Mouse (Mus musculus): ENCODE results near the gene Hsd3b4. TPM values are rescaled to one million over a fixed set of nuclear protein-coding genes. Genes with fewer than 3 reads are reported as not detected.
"Not testable (repeated sequence)": the region's sequence is repeated elsewhere in the genome, so short reads cannot be mapped to it uniquely, and the experiment has no call there.

Gene Hsd3b4
- not detected in 2 replicates for polyA plus RNA-seq (2015; fragmentation: Nextera tagmentation; extraction: Ambion mirVana)

DNA sequence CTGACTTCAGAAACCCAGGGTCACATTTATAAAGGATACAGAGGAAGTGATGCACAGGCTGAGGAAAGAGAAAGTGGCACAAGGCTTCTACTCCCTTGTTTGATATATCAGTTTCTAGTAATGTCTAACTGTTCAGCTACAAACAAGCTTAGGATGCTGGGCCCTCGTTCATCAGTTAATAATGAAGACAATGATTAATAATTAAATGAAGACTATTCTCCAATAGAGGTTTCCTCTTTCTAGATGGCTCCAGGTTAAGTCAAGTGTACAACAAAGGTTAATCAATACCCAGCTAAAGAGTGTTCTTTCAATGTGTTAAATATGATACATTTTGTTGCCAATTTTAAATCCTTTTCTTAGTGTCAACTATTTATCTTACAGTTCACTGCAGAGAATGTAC, at the start of gene Hsd3b4:
Gene Hsd3b4 (minus strand): TSS at position 101 of the 400 bp plus-strand sequence.
- H3K9ac ChIP-seq (replicated peaks); H3K4me2 ChIP-seq (replicated peaks); H3K9me3 ChIP-seq; H3K4me1 ChIP-seq (replicated peaks); H3K27me3 ChIP-seq; ATAC-seq; H3K4me3 ChIP-seq (replicated peaks); H3K27ac ChIP-seq; H3K36me3 ChIP-seq: not testable (repeated sequence)
- no CpG with 5 or more reads among the region's 1 CpGs for WGBS

DNA sequence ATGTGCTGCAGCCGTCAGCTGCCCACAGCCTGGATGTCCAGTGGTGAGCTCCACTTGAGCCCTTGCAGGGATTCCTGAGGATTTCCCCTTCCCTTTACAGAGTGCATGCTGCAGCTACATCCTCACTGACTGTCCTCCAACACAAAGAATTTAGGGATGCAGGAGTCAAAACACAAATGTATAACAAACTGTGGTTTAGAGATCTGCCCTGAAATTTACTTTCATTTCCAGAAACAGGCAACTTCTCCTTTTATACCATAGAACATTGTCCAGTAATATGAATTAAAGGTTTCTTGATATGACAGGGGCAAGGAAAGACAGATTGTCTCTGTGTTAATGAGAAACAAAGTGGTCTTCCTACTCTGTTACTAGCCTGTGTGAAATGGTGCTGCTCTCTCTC, 40.5 kb upstream of the Hsd3b4 start:
- not testable (repeated sequence) for H3K4me2 ChIP-seq (replicated peaks); H3K4me3 ChIP-seq (replicated peaks); H3K9ac ChIP-seq (replicated peaks); H3K9me3 ChIP-seq; H3K27me3 ChIP-seq; H3K4me1 ChIP-seq (replicated peaks); H3K36me3 ChIP-seq; H3K27ac ChIP-seq; ATAC-seq
- no CpG with 5 or more reads among the region's 1 CpGs for WGBS

DNA sequence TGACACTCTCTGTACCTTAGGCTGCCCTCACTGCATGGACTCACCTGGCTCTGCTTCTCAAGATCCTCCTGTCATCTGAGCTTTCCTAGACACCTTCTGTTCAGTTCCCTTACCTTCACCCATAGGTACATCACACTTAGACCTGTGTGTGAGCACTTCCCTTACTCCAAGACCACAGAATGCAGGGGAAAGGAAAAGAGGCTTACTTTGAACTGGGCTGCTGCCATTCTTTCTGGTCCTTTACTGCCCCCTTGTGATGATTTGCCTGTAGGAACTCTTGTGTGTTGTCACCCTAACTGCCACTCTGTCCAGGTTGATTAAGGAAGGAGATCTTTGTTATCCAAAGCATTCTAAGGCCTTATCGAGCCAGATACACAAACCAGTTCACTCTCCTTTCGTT, 39.9 kb upstream of the Hsd3b4 start:
- not testable (repeated sequence) for H3K4me3 ChIP-seq (replicated peaks); H3K36me3 ChIP-seq; H3K27me3 ChIP-seq; H3K9ac ChIP-seq (replicated peaks); H3K9me3 ChIP-seq; H3K27ac ChIP-seq; H3K4me2 ChIP-seq (replicated peaks); H3K4me1 ChIP-seq (replicated peaks)
- peak; percentile 43; the same call in 1 of the 2 replicates for ATAC-seq
- WGBS: no CpG with 5 or more reads among the region's 2 CpGs

DNA sequence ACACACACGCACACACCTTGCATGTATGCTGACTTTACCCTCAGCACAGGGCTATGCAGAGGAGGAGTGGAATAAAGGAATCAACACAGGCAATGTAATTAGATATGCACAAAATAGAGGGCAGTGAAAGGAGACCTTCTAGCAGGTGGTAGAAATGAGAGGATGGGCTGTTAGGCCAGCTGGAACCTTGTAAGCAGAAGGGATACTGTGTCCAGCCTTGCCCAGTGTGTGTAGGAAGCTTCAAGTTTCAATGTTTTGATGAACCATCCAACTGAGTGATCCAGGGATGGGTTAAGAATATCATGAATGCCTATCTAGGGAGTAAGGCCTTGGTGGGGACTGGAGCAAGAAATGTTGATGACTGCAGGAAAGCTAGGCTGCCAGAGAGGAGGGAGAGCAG, 38.2 kb upstream of the Hsd3b4 start:
- H3K36me3 ChIP-seq; H3K9ac ChIP-seq (replicated peaks); ATAC-seq; H3K4me2 ChIP-seq (replicated peaks); H3K4me1 ChIP-seq (replicated peaks); H3K9me3 ChIP-seq; H3K27ac ChIP-seq; H3K4me3 ChIP-seq (replicated peaks); H3K27me3 ChIP-seq: not testable (repeated sequence)
- 100% methylated on average over 1 of the region's 1 CpGs for WGBS

DNA sequence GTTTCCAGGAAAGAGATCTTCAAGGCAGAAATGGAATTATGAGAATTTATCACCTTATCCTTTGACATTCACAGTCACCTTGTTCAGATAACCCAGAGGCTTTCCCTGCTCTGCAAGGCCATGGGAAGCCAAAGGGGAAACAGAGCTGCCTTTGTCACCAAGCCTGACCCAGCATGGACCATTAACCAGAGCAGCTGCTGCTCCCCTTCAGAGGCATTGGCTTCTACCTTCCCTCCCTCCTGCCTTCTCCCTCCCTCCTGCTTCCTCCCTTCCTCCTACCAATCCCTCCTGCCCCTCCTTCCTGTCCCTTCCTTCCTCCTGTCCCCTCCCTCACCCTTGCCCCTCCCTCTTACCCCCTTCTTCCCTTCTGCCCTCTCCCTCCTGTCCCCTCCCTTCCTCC, 37.3 kb upstream of the Hsd3b4 start:
- H3K27me3 ChIP-seq; H3K4me3 ChIP-seq (replicated peaks); H3K4me2 ChIP-seq (replicated peaks); ATAC-seq; H3K9ac ChIP-seq (replicated peaks); H3K27ac ChIP-seq; H3K36me3 ChIP-seq; H3K4me1 ChIP-seq (replicated peaks); H3K9me3 ChIP-seq: not testable (repeated sequence)

DNA sequence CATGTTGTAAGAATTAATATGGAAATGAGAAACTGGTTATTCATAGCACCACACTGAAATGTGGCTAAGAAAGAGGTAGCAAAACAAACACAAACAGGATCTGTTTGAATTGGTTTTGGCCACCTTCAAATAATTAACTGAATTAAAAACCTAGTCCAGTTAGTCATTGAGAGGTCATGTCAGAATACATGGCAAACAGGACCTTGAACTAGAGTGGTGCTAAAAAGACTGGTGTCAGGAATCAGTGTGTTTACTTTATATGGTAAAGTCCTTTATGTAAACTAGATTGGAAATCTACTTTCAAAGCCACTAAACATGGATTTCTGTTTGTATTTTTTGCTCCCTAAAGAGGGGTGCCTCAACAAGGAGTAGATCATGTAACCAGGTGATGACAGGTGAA, 14.7 kb upstream of the Hsd3b4 start:
- not testable (repeated sequence) for H3K4me2 ChIP-seq (replicated peaks); H3K36me3 ChIP-seq; H3K4me1 ChIP-seq (replicated peaks); H3K27me3 ChIP-seq; H3K9ac ChIP-seq (replicated peaks); ATAC-seq; H3K4me3 ChIP-seq (replicated peaks); H3K9me3 ChIP-seq; H3K27ac ChIP-seq

DNA sequence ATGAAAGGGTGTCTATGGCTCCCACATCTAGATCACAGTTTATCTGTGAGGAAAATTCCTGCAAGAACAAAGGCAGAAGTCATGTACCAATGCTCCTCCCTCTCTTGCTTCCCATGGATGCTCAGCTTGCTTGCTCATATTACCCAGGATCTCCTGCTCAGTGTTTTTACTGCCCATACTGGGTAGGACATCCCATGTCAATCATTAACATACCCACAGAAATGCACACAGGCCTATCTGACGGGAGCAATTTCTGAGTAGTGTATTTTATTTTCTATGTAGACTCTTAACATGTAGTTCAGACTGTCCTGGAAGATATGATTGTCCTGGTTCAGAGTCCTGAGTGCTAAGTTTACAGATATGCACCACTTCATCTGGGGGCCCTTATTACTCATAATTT, 14.2 kb upstream of the Hsd3b4 start:
- WGBS: no CpG with 5 or more reads among the region's 1 CpGs
- H3K27me3 ChIP-seq, H3K27ac ChIP-seq: not testable (repeated sequence)

DNA sequence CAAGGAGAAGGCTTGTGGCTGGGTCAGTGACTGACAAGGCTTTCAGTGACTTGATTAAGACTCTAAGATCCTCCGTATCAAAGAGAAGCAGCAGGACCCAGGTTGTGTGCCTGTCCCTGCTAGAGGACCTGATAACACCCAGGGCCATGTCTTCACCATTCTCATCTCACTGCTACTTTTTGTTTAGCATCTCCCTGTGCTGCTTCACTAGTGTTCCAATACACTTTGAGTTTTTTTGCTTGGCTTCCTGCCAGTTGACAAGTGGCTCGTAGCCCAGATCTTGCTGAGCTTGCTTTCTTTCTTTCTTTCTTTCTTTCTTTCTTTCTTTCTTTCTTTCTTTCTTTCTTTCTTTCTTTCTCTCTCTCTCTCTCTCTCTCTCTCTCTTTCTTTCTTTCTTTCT, 12.5 kb upstream of the Hsd3b4 start:
- H3K36me3 ChIP-seq; ATAC-seq; H3K9ac ChIP-seq (replicated peaks); H3K27ac ChIP-seq; H3K4me2 ChIP-seq (replicated peaks); H3K4me1 ChIP-seq (replicated peaks); H3K27me3 ChIP-seq; H3K4me3 ChIP-seq (replicated peaks); H3K9me3 ChIP-seq: not testable (repeated sequence)
- 67% methylated on average over 1 of the region's 2 CpGs for WGBS

More for the DNA sequence above, 14.2 kb upstream of the Hsd3b4 start:
- H3K9me3 ChIP-seq; H3K4me2 ChIP-seq (replicated peaks); H3K4me3 ChIP-seq (replicated peaks); H3K36me3 ChIP-seq; H3K9ac ChIP-seq (replicated peaks); H3K4me1 ChIP-seq (replicated peaks); ATAC-seq: not testable (repeated sequence)

DNA sequence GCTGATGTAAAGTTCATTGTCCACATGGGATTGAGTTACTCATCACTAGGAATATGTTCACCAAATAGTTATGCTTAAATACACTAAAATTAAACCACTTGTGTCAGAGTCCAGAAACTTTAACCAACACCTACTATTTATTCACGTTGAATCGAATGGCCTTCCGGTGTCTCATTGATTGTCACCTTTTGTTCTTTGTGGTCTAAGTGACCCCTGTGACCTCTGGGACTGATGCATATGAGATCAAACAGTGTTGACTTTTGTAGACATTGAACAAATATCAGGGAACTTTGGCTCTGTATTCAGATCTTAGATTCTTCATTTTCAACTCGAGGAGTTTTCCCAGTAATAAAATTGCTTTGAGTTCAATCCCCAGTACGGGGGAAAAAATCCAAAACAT, 3.1 kb downstream of the Hsd3b4 start:
- not testable (repeated sequence) for H3K4me1 ChIP-seq (replicated peaks); H3K27me3 ChIP-seq; H3K9me3 ChIP-seq; H3K4me2 ChIP-seq (replicated peaks); H3K36me3 ChIP-seq; ATAC-seq; H3K27ac ChIP-seq; H3K4me3 ChIP-seq (replicated peaks); H3K9ac ChIP-seq (replicated peaks)
- WGBS: no CpG with 5 or more reads among the region's 5 CpGs

DNA sequence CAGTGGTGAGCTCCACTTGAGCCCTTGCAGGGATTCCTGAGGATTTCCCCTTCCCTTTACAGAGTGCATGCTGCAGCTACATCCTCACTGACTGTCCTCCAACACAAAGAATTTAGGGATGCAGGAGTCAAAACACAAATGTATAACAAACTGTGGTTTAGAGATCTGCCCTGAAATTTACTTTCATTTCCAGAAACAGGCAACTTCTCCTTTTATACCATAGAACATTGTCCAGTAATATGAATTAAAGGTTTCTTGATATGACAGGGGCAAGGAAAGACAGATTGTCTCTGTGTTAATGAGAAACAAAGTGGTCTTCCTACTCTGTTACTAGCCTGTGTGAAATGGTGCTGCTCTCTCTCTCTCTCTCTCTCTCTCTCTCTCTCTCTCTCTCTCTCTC, 12.9 kb downstream of the Hsd3b4 start:
- H3K9ac ChIP-seq (replicated peaks); ATAC-seq: not testable (repeated sequence)

DNA sequence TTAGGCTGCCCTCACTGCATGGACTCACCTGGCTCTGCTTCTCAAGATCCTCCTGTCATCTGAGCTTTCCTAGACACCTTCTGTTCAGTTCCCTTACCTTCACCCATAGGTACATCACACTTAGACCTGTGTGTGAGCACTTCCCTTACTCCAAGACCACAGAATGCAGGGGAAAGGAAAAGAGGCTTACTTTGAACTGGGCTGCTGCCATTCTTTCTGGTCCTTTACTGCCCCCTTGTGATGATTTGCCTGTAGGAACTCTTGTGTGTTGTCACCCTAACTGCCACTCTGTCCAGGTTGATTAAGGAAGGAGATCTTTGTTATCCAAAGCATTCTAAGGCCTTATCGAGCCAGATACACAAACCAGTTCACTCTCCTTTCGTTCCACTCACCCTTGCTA, 13.6 kb downstream of the Hsd3b4 start:
- not testable (repeated sequence) for H3K36me3 ChIP-seq; H3K4me1 ChIP-seq (replicated peaks); H3K4me3 ChIP-seq (replicated peaks); H3K27ac ChIP-seq; H3K4me2 ChIP-seq (replicated peaks); H3K9me3 ChIP-seq; H3K27me3 ChIP-seq; H3K9ac ChIP-seq (replicated peaks)
- 0 out of 2 replicates have a peak, but pooled peaks have one; percentile 34 for ATAC-seq
- no CpG with 5 or more reads among the region's 2 CpGs for WGBS

More for the DNA sequence above, 12.9 kb downstream of the Hsd3b4 start:
- not testable (repeated sequence) for H3K9me3 ChIP-seq; H3K36me3 ChIP-seq; H3K27me3 ChIP-seq; H3K4me3 ChIP-seq (replicated peaks); H3K4me1 ChIP-seq (replicated peaks); H3K4me2 ChIP-seq (replicated peaks); H3K27ac ChIP-seq

DNA sequence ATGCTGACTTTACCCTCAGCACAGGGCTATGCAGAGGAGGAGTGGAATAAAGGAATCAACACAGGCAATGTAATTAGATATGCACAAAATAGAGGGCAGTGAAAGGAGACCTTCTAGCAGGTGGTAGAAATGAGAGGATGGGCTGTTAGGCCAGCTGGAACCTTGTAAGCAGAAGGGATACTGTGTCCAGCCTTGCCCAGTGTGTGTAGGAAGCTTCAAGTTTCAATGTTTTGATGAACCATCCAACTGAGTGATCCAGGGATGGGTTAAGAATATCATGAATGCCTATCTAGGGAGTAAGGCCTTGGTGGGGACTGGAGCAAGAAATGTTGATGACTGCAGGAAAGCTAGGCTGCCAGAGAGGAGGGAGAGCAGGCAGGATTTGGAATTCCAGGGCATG, 15.3 kb downstream of the Hsd3b4 start:
- not testable (repeated sequence) for H3K9ac ChIP-seq (replicated peaks); H3K4me2 ChIP-seq (replicated peaks)

DNA sequence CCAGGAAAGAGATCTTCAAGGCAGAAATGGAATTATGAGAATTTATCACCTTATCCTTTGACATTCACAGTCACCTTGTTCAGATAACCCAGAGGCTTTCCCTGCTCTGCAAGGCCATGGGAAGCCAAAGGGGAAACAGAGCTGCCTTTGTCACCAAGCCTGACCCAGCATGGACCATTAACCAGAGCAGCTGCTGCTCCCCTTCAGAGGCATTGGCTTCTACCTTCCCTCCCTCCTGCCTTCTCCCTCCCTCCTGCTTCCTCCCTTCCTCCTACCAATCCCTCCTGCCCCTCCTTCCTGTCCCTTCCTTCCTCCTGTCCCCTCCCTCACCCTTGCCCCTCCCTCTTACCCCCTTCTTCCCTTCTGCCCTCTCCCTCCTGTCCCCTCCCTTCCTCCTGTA, 16.1 kb downstream of the Hsd3b4 start:
- not testable (repeated sequence) for H3K4me3 ChIP-seq (replicated peaks); H3K27me3 ChIP-seq; H3K4me1 ChIP-seq (replicated peaks); ATAC-seq; H3K9ac ChIP-seq (replicated peaks); H3K27ac ChIP-seq; H3K4me2 ChIP-seq (replicated peaks); H3K36me3 ChIP-seq; H3K9me3 ChIP-seq

More for the DNA sequence above, 15.3 kb downstream of the Hsd3b4 start:
- not testable (repeated sequence) for ATAC-seq; H3K4me3 ChIP-seq (replicated peaks); H3K36me3 ChIP-seq; H3K27ac ChIP-seq; H3K9me3 ChIP-seq; H3K4me1 ChIP-seq (replicated peaks); H3K27me3 ChIP-seq

DNA sequence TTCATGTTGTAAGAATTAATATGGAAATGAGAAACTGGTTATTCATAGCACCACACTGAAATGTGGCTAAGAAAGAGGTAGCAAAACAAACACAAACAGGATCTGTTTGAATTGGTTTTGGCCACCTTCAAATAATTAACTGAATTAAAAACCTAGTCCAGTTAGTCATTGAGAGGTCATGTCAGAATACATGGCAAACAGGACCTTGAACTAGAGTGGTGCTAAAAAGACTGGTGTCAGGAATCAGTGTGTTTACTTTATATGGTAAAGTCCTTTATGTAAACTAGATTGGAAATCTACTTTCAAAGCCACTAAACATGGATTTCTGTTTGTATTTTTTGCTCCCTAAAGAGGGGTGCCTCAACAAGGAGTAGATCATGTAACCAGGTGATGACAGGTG, 38.8 kb downstream of the Hsd3b4 start:
- not testable (repeated sequence) for H3K4me3 ChIP-seq (replicated peaks); H3K4me1 ChIP-seq (replicated peaks); H3K9me3 ChIP-seq; H3K36me3 ChIP-seq; H3K27me3 ChIP-seq; H3K9ac ChIP-seq (replicated peaks); H3K4me2 ChIP-seq (replicated peaks); ATAC-seq; H3K27ac ChIP-seq
